Mouse (Mus musculus) adrenal gland, postnatal 10 days (tissue): ENCODE results near the gene Gm11627. TPM values are rescaled to one million over a fixed set of nuclear protein-coding genes. Genes with fewer than 3 reads are reported as not detected.
"Not testable (repeated sequence)": the region's sequence is repeated elsewhere in the genome, so short reads cannot be mapped to it uniquely, and the experiment has no call there.

Experiments used
- DNase-seq: peaks from one replicate; pipeline ENCODE4 v3.0.0; 2021; ENCODE audit warnings: mixed read lengths
- total RNA-seq, 2 experiments: library from RNA; stranded (reverse); gene quantifications; 2 replicates each; pipeline ENCODE4 v1.2.3; 2021

The Gm11627 gene
- total RNA-seq, 2 experiments from 2014 or later, result 0.51 to 0.64 TPM

DNA sequence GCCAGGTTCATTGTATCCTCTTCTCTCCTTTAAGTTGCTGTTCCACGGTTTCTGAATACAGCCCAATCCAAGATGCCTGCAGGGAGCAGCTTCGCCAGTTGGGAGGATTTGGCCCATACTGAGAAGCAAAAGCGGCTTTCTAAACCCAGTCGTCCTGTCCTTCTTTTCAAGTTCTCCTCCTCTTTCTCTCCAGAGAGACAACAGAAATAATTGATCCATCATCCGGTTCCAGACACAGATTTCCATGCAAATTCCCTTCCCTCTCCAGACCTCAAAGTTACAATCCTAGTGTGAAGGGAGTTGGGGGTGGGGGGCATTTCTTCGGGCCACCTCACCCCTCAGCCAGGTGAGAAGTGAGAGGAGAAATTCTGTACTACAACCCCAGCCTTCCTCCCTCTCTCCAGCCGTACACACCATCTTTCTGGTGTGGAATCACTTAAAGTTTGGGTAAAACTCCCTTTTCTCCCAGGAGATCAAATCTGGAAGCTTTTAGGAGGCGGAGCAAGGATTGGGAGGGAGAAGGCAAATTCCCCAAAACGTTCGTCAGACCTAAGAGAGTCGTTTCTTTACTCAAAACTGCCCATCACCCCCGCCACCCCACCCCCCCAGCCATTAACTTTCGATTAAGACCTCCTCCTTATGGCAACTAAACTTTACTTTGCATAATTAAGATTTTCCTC, 23.7 kb upstream of the Gm11627 start:
- peak; percentile 28 for DNase-seq

DNA sequence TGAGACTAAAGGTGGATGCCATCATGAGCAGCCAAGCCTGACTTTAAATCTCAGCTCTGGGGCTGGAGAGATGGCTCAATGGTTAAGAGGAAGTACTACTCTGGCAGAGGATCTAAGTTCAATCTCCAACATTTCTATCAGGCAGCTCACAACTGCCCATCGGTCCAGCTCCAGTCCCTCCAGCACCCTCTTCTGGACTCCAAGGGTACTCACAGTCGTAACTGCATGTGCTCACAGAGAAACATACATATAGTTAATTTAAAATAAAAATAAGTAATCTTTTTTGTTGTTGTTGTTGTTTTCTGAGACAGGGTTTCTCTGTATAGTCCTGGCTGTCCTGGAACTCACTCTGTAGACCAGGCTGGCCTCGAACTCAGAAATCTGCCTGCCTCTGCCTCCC, 20.7 kb upstream of the Gm11627 start:
- no peak for DNase-seq

DNA sequence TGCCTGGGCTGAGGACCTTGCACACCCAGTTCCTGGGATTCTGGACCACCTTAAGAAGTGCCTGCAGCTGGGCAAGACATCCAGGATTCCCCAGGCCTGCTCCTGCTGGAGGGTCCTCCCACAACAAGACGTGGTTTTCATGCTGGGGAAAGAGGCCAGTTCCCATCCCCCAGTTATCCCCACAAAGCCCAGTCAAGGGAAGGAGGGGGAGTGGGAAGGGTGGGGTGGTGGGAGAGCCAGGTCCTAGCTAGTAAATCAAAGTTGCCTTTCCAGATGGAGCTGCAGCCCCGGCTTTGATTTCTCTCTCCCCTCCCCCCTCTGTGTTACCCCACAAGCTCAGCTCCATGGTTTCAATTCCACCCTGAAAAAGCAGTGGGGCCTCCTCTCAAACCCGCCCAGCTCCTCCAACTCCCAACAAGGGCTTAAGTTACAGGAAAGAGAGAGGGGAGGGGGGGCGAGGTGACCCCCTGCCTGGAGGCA, 16.1 kb upstream of the Gm11627 start:
- no peak for DNase-seq

DNA sequence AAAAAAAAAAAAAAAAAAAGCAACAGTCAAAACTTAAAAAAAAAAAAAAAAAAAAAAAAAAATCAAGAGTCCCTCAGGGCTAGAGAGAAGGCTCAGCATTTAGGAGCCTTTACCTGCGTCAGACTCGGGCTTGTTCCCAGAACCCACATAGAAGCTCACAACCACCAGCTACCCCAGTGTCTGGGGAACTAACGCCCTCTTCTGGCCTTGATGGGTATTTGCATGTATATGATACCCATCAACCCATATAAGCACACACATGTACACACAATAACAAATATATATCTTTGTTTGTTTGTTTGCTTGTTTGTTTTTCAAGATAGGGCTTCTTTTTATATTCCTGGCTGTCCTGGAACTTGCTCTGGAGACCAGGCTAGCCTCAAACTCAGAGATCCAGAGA, 8.3 kb upstream of the Gm11627 start:
- no peak for DNase-seq

DNA sequence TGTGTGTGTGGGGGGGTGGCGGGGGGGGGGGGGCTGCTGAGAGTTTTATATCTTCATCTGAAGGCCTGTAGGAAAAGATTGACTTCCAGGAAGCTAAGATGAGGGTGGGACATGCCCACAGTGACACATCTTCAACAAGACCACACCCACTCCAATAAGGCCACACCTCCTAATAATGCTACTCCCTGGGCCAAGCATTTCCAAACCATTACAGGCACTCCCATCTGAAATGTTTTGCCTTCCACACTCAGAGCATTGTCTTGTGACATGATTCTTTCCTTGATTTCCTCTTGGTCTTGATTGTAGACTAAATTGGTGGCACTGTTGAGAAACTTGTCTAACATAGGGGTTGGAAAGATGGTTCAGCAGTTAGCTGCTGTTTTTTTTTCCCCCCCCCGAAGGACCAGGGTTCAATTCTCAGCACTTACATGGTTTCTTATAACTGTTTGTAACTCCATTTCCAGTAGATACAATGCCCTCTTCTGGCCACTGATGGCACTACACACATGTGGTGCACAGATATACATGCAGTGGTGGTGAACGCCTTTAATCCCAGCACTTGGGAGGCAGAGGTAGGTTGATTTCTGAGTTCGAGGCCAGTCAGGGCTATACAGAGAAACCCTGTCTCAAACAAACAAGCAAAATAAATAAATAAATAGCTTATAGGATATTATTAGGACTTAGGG, 7.3 kb upstream of the Gm11627 start:
- no peak for DNase-seq

DNA sequence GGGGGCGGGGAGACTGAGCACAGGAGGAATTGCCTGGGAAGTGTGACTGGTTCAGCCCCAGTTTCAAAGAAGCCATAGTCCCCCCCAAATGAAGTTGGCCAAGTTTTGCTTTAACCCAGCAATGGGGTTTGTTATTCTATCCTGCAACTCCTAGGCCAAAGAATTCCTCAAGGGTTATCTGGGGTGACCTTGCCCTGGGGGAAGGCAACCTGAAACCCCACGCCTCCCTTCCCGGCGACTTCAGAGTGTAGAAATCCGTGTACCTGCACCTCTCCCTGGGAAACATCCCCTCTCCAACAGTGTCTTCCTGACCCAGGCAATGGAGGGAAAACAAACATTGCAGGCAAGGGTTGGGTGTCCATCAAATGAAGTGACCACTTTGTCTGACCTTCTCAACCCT, 3.5 kb upstream of the Gm11627 start:
- no peak for DNase-seq

DNA sequence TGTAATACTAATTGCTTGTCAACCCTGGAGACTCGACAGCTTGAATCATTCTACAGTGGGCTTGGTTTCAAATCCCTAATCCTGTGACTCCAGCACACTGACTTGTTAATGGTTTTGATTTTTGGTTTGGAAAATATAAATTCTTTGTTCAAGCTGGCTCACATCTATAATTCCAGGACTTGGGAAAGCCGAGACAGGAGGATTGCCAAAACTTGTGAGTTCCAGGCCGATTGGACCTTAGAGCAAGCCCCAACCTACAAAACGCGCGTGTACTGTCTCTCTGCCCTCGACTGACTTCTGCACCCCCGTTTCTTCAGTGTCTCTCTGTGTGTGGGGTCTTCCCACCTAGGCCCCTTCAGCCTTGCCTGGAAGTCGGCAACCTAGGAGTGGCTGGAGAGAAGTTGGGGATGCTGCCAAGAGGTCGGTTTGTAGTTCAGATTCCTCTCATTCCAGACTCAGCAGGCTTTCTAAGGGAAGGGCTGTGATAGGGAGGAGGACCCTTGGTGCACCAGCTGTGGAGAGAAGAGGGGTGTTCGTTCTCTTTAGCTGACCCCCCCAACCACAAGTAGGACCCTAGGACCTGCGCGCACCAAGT, 2.9 kb upstream of the Gm11627 start:
- DNase-seq, result peak; percentile 17

DNA sequence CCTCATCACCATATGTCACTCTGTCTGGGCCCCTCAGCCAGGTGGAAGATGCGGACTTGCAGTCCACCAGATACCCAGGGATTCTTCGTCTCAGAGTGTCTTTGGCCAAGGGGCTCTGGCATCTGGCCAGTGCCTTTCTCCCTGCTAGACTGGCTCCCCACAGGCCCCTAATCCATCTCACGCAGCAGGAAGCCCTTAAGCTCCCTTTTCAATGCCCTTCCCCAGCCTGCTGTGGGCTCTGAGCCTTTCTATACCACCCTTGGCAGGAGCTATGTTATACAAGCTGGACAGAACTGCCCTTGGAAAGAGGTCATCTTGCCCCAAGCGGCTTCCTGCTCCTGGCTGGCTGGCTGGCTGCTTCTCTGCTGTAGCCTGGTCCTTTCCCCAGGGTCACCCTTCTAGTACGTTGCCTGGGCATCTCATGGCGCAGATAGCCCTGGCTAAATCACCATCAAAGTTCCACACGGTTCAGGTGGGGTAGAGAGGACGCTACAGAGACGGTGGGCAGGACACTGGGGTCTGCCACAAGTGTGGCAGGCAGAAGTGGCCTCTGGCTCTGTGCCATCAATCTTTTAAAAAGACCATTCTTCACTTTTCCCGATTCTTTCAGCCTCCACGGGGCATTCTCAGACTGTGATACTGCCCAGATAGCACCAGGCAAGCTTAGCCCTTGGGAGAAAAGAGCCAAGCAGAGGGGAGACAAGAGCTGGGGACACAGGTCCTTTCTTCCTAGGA, 2.2 kb upstream of the Gm11627 start:
- DNase-seq, result peak; percentile 38

DNA sequence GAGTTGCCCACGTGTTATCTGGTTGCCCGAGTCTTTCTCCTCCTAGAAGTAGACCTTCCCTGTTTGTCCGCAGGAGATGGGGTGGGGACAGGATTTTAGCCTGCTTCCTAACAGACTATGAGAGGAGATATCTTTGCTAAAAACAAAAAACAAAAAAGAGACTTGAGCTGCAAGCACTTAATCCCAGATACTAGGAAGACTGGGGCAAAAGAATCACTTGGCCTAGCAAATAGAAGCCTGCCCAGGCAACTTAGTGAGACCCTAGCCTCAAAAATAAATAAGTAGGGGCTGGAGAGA, 721 bp upstream of the Gm11627 start:
- no peak for DNase-seq

DNA sequence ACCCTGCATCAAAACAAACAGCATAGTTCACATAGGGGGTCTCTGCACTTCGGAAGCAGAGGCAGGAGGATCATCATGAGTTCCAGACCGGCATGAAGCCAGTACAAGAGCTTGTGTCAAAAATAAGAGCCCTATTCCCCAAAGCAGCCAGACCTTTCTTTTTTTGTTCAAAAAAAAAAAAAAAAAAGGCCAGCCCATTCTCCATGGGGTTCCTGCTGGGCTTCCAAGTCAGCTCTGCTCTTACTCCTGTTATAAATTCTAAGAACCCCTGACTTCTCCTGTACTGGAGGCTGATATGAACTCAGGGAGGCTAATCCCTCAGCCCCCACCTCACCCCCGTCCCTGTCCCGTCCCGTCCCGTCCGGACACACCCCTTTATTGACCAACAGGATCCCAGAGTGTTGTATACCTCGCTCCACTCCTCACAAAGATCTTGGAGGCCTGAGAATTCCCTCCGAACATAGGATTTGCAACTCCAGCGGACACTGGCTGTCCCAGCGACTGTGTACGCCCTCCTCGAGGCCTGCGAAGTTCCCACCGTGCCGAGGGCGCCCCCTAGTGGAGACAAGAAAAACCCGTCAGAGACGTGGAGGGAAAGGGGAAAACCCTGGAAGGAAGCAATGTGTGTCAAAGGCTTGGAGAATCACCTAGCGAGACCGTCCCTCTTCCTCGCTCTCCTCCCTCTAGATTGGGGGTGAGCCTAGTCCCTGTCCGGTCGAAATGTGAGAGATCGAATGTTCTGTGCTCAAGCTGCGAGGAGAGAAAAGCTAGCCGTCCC, 731 bp downstream of the Gm11627 start:
- DNase-seq, result peak; percentile 93

DNA sequence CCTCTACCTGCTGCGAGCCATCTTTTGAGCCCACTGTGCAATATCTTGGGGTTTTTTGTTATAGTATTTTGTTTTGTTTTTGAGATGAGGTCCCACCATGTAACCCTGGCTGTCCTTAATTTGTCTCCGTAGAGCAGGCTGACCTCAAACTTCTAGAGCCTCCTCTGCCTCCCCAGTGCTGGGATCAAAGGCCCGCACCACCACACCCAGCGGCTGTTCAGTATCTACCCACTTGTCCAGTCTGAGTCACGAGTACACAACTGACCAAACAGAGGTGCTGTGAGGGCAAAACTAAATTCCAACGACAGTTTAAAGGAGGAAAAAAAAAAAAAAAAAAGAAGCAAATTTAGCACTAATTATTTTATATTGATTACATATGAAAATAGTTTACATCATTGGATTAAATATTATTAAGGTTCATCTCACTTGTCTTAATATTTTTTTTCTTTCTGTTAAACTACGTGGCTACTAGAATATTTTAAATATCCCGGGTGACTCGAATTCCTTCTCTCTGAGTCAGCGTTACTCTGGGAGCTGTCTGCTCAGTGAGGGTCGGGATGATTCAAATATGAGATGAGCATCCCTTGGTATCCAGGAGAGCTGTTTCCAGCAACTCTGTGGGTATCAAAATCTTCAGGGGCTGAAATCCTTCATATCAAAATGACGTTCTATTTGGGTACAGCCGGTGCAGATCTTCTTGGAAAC, 3.1 kb downstream of the Gm11627 start:
- no peak for DNase-seq

DNA sequence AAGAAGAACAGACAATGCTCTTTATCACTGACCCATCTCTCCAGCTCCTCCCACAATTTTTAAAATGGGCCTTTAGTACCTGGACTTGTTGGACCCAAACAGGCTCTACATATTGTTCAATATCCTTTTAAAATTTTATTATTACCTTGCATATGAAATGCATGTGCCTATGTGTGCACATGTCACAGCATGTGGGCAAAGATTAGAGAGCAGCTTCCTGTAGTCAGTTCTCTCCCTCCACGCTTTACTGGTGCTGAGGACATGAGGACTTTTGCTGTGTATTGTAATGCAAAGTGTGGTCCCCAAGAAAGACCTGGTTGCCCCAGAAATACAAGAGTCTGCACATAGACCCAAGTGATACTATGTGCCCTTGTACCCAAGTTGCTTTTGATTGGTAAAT, 4.2 kb downstream of the Gm11627 start:
- no peak for DNase-seq

DNA sequence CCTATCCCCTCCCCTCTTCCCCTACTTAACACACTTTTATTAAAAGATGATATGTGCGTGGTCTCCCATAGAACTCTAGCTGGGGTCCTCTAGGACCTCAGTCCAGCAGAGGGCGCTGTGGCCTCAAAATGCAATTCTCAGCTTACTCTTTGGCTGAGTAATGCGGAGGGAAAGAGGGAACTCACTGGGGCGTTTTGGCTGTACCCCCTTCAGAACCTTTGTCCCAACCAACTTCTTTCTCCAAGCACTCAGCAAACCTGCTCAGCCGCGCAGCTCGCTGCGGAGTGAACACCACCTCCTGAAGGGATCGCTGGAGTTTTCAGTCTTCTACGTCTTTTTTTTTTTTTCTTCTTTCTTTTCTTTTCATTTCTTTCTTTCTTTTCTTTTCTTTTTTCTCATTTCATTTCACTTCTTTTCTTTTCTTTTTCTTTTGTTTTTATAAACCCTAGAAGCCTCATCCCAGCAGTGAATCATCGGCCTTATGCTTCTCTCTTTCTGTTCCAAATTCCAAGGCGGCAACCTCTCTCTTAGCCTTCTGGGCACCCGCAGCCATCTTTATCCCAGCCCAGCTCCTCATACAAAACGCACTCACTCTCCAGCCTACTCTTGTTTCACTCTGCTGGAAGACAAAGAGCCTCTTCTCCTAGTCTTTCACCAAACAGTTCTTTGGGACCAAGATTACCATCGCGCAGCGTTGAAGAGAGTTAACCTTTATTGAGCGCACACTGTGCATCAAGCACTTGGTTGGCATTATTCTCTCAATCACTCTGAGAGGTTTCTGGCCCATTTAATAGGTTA, 6.2 kb downstream of the Gm11627 start:
- DNase-seq, result peak; percentile 93

DNA sequence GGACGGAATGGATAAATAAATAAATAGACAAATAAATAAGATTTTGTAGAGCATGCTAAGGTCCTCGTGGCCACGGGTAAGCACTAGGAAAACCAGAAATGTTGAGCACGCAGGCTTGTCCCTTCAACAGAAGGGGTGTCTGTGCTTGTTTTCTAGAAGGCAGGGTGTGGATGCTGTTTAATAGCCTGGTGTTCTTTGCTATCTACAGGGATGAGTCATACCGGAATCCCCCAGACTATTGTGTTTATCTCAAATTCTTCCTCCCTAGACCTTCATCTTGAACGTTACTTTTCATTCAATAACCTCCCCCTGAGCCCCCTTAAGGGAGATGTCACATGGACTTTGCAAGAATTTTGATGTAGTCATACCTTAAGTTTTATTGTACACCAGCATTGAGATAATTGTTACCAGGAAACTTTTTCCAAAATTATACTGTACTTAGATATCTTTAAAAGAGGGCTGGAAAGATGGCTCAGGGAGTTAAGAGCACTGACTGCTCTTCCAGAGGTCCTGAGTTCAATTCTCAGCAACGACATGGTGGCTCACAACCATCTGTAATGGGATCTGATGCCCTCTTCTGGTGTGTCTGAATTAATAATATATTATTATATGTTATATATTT, 10.4 kb downstream of the Gm11627 start:
- no peak for DNase-seq

DNA sequence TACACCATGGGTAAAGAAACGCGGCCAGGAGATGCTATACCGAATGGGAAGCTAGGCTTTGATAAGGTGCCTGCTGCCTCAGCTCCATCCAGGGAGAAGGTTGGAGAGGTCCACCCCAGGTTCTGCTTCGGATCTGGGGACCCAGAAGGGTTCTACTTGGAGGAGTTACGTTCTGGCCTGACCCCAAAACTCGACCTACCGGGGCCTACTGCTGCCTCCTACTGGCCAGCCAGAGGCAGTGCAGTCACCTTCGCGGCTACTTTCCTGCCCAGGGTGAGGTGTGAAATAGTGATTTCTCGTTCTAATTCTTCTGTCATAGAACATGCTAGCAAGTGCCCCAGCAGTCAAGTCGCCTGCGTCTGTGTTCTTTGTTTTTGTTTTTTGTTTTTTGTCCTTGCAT, 11.1 kb downstream of the Gm11627 start:
- no peak for DNase-seq

DNA sequence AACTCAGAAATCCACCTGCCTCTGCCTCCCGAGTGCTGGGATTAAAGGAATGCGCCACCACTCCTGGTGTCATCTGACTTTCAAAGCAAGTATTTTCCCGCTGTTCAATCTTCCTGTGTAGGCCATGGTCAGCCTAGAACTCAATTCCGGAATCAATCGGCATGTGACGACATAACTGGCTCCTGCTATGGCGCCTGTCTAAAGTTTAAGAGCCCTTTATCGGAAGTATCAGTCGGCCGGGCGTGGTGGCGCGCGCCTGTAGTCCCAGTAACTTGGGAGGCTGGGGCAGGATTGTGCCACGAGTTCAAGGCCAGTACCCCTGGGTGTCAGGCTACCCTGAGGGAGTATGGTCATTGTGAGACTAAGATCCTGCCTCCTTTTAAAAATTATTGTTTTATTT, 11.5 kb downstream of the Gm11627 start:
- DNase-seq, result no peak

DNA sequence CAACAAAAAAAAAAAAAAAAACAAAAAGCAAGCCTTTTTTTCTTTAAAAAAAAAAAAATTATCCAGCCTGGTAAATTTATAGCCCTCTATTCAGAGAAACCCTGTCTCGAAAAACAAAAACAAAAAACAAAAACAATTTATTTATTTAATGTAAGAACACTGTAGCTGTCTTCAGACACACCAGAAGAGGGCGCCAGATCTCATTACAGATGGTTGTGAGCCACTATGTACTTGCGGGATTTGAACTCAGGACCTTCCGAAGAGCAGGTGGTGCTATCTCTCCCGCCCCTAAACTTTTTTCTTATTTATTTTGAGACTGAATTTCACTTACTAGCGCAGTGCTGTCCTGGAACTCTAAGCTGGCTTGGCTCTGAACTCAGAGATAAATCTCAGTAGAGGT, 12.1 kb downstream of the Gm11627 start:
- no peak for DNase-seq

DNA sequence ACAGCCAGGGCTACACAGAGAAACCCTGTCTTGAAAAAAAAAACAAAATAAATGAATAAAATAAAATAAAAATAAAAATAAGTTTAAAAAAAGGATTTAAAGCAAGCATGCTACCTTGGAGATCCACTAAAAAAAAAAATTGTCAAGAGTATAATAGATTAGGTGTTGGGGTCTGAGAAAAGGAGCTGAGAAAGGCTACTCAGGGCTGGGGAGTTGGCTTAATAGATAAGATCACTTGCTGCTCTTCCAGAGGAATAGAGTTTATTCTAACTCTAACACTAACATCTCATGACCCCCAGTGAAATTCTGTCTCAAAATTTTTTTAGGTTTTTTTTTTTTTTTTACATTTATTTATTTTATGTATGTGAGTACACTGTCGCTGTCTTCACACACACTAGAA, 13.0 kb downstream of the Gm11627 start:
- DNase-seq, result no peak

DNA sequence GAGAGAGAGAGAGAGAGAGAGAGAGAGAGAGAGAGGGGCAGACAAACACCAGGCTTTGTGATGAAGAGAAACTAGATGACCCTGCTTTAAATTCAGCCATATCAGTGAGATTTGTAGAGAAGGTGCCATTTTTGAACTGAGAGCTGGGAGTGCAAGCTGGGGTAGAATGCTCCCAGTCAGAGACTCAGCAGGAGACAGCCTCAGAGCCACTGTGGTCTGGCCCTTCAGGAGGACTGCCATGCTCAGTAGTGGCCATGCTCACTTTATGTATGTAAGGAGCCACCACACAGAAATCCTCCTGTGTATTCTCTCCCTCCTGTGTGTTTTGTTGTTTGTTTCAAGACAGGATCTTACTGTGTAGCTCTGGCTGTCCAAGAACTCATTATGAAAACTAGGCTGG, 13.5 kb downstream of the Gm11627 start:
- DNase-seq, result no peak

DNA sequence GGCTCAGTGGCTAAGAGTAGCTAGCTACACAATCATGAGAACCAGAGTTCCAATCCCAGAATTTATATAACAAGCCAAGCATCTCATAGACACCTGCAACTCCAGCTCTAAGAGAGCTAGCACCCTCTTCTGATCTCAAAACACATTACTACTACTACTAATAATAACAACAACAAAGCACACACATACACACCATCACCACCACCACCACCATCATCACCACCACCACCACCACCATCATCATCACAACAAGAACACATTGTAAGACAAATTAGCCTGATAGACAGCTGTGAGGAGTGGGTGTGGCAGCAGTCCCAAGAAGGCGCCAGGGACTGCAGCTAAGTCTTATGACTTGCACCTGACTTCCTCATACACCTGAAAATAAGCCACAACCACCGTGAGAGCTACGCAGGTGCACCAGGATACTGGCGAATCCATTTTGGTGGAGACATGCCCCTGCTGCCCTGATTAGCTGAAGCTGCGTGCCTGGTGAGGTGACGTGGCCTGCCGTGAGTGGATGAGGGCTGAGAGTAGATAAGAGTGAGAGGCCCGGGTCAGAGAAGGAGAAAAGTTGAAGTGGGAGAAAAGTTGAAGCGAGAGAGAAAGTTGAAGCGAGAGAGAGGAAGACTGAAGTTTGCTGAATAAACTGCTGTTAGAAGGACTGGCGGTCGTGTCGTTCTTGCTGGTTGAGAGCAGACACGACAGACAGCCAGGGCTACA, 14.1 kb downstream of the Gm11627 start:
- not testable (repeated sequence) for DNase-seq
